Mouse (Mus musculus): ENCODE measurements around the gene Zfp433.
"Not testable (repeated sequence)": the region's sequence is repeated elsewhere in the genome, so short reads cannot be mapped to it uniquely, and the experiment has no call there.

Gene Zfp433

DNA sequence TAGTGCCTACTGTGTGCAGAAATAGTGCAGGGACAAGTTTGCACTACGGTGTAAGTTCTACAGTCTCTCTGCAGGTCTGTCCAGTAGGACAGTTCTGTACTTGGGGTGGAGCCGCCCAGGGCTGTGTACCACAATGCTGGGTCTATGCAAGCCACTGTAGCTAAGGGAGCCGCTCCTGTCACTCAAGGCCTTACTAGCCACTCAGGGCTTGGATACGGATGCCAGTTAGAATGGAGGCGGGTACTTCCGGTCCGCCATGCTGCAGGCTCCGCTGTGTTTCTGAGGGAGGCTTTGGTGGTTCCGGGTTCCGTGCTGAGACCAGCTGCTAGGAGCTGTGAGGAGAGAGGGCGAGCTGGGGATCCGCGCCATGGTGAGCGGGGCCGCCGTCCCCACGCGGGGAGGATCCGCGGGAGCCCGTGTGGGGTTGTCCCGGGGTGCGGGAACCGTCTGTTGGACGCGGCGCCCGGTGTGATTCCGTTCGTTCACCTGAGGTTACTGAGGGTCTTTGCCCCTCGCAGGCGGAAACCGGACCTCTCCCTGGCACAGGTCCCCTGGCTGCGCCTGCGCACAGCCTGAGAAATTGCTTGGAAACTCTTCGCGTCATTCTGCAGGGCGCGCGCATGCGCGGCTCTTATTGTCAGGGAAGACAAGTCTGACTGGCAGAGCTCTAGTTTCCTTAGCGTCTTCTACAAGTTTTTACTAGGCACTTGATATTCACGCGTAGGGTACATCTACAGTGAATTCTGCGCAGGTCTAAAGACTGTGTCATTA, at the start of gene Zfp433:
Gene Zfp433, plus strand, starts transcription at position 295 of the 771 bp plus-strand sequence.
- not testable (repeated sequence) for DNase-seq (ENCODE audit: low read depth, low spot score)

DNA sequence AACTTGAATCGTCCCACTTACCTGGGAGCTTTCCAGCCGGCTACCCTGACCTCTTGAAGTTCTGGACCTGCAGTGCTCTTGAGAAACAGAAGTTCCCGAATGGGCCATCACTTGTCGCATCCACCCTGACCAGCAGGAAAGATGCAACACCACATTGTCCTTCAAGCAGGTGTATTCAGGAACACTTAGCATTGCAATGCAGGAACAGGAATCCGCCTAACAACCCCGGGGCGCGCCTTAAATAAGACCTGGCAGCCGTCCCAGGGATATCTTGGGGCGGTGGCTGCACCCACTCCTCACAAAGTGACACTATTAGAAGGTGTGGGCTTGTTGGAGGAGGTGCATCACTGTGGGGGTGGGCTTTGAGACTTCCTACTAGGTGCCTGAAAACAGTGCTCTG, 49.4 kb upstream of the Zfp433 start:
- no peak for DNase-seq (ENCODE audit: low read depth, low spot score)

DNA sequence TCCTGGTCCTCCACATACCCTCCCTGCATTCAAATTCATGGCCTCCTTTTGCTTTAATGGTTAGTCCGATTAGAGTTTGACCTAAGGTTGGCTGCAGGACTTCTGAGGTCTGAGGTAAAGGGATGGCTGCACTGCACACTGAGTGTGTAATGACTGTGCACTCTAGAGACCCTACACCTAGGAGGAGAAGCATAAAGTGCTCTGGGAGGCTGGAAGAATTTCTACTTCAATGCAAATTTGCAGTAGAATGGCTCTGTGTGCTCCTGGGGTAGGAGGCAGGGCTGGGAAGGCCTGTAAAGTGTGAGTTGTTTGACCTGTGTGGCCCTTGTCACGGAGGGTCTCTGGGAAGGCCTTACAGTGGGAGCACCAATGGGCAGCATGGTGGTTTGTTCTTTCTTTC, 48.5 kb upstream of the Zfp433 start:
- DNase-seq (ENCODE audit: low read depth, low spot score) = no peak

DNA sequence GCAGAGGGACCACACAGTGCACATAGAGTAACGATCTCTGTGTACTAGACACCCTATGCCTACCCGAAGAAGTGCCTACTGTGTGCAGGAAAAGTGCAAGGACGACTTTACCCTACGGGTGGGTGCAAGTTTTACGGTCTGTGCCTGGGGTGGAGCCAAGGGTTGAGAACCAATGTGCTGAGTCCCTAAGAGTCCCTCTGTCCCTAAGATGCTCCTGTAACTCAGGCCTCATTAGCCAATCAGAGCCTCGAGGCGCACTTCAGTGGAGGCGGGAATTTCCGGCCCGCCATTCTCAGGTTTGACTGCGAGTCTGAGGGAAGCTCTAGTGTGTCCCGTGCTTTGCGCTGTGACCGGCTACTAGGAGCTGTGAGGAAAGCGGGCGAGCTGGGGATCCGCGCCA, 17.5 kb upstream of the Zfp433 start:
- DNase-seq (ENCODE audit: low read depth, low spot score) = not testable (repeated sequence)

DNA sequence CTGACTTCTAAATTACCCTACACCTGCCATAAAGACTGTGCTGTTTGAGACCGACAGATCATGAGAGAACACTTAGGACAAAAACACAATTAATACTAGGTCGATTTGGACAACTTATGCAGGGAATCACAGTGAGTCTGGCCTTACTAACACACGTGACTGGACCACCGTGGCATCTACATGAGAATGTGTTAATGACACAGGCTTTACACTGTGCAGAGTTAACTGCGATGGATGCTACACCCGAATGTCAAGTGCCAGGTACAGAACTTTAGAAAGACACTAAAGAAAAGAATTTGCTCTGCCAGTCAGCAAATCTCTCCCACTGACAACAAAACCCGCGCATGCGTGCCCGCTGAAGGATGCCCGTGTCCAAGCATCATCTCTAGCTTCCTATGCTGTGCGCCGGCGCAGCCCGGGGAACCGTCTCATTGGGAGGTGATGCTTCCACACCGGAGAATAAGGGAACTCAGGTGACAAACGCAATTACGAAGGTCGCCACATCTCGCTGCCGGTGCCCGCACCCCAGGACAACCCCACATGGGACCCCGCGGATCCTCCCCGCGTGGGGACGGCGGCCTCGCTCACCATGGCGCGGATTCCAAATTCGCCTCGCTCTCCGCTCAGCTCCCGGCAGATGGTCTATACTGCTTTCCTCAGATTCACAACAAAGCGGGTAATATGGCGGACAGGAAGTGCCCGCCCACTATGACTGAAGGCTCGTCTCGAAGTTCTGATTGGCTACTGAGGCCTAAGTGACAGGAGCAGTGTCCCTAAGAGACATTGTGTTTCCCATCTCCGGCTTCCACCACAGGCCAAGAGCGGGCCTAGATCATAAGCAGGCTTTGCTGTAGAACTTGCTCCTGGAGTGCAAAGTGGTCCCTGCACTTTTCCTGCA, 66.1 kb downstream of the Zfp433 start, which contains the start of gene Gm3055:
Gene Gm3055, minus strand, starts transcription at position 656 of the 898 bp plus-strand sequence.
- DNase-seq (ENCODE audit: low read depth, low spot score) = not testable (repeated sequence)

DNA sequence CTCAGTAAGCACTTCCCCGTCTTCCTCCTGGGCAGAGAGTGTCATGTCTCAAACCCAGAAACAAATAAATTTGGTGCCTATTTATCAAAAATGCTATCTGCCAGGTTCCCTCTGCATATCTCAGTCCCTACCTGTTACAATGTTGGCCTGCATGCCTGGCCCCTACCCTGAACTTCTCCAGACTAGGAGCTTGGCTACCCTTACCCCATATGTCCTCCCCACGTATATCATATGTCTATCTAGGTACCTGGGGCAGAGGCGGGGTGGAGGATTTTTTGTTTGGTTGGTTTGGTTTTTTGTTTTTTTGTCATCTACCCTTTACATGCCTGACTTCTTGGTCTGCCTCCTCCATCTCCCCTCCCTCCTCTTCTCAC, 66.8 kb downstream of the Zfp433 start:
- not testable (repeated sequence) for DNase-seq (ENCODE audit: low read depth, low spot score)
